Mouse (Mus musculus): ENCODE results near the gene Traf3.

DNA sequence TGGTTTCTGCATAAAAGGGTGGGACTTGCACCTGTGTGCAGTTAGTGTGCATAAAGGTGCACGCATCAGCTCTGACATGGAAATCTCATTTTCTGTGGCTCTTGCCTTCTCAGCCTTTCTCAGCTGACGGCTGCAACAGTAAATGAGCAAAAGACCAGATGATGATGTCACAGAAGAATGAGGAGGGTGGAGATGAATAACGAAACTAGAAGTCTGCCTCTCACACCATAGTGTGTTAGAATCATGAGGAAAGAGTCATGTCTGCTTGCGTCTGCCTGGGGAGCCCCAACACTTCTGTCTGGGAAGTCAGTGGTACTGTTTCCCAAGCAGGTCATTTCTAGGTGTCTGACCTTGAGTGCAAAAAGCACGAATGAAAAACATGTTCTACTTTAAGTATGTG is 15.7 kb downstream of the Traf3 start:
- no peak for TF ChIP-seq CTCF (IDR thresholded peaks at IDR 0.05; ENCODE audit: low read depth)
- no peak for TF ChIP-seq EP300 (IDR thresholded peaks at IDR 0.05; ENCODE audit: low read depth)

All from liver, embryonic 14.5 days (tissue).